Mouse (Mus musculus) olfactory bulb, adult 2 months (tissue): ENCODE data around the gene Dscam. TPM values are rescaled to one million over a fixed set of nuclear protein-coding genes. Genes with fewer than 3 reads are reported as not detected.

Source experiments
- H3K27ac ChIP-seq: fragments of 200-500 bp; 2 replicates; pipeline ENCODE4 v1.5.1; 2012; ENCODE audit warnings: low read depth, low read length; ENCODE audit not compliant: insufficient read depth
- H3K4me1 ChIP-seq: fragments of 200-500 bp; 2 replicates; pipeline ENCODE4 v1.6.1; 2012; ENCODE audit warnings: low read length; ENCODE audit not compliant: control insufficient read depth, insufficient read depth
- H3K4me3 ChIP-seq: fragments of 200-500 bp; 2 replicates; pipeline ENCODE4 v1.5.1; 2012; ENCODE audit warnings: mild to moderate bottlenecking, low read depth, low read length, moderate library complexity; ENCODE audit not compliant: insufficient read depth
- CTCF ChIP-seq: fragments of 200-500 bp; IDR thresholded peaks from 2 replicates; pipeline ENCODE4 v1.5.1; 2012; ENCODE audit warnings: low read depth, mild to moderate bottlenecking, low read length, moderate library complexity; ENCODE audit not compliant: insufficient read depth
- POLR2A ChIP-seq: fragments of 200-500 bp; IDR thresholded peaks from 2 replicates; pipeline ENCODE4 v1.6.1; 2012; ENCODE audit warnings: mild to moderate bottlenecking, low read depth, low read length, moderate library complexity; ENCODE audit not compliant: insufficient read depth
- WGBS: fragments of 180-500 bp; shearing (Covaris S2); methylation state at CpG from one replicate; pipeline ENCODE4 v1.1.7; 2018; 5-methylcytosine and 5-hydroxymethylcytosine counted together
- polyA plus RNA-seq: library from polyadenylated mRNA; stranded (reverse); fragments of >200 nt; gene quantifications from 2 replicates; pipeline ENCODE4 v1.2.4, GENCODE M21; 2012; ENCODE audit warnings: low replicate concordance; ENCODE audit not compliant: missing spikeins, insufficient read depth, insufficient read length

Gene Dscam
- polyA plus RNA-seq, 1 experiment = 97.5 TPM

- Histone ChIP-seq H3K27ac (no peak overlapping the region), H3K4me3 (no peak overlapping the region), H3K4me1 (no peaks in the 10 kb centered on the region)
- TF ChIP-seq CTCF (no peak), POLR2A (no peak)
- 78% methylated on average over 3 of the region's 3 CpGs for WGBS
Observed at GRCm38 (mm10) chr16:97017171-97017738, 153.3 kb downstream of the Dscam start.

GRCm38 (mm10) chr16:97016244-97016850, 154.2 kb downstream of the Dscam start:
- Histone ChIP-seq H3K4me3 (no peak overlapping the region), H3K4me1 (no peaks in the 10 kb centered on the region), H3K27ac (no peak overlapping the region)
- 93% methylated on average over 2 of the region's 2 CpGs for WGBS
- TF ChIP-seq POLR2A (no peak), CTCF (no peak)

GRCm38 (mm10) chr16:97014343-97014742, 156.2 kb downstream of the Dscam start:
- H3K27ac ChIP-seq = no peak overlapping the region
- no peak overlapping the region for H3K4me3 ChIP-seq
- H3K4me1 ChIP-seq = peaks cover 4% of the 10 kb centered on the region
- 88% methylated on average over 3 of the region's 3 CpGs for WGBS
- no peak for TF ChIP-seq CTCF
- no peak for TF ChIP-seq POLR2A

GRCm38 (mm10) chr16:97009116-97010055, 161.2 kb downstream of the Dscam start:
- Histone ChIP-seq H3K4me3 (no peak overlapping the region), H3K4me1 (peaks cover 10% of the 10 kb centered on the region), H3K27ac (no peak overlapping the region)
- no peak for TF ChIP-seq POLR2A
- TF ChIP-seq CTCF = no peak
- WGBS = 35% methylated on average over 4 of the region's 4 CpGs

GRCm38 (mm10) chr16:97007892-97008527, 162.5 kb downstream of the Dscam start:
- 42% methylated on average over 11 of the region's 11 CpGs for WGBS
- peaks cover 16% of the 10 kb centered on the region for H3K4me1 ChIP-seq
- no peak overlapping the region for H3K27ac ChIP-seq
- TF ChIP-seq CTCF = no peak
- H3K4me3 ChIP-seq = no peak overlapping the region

GRCm38 (mm10) chr16:97006854-97007182, 163.7 kb downstream of the Dscam start:
- Histone ChIP-seq H3K27ac (no peak overlapping the region), H3K4me3 (no peak overlapping the region), H3K4me1 (peaks cover 16% of the 10 kb centered on the region)
- no peak for TF ChIP-seq CTCF
- no peak for TF ChIP-seq POLR2A

GRCm38 (mm10) chr16:97006041-97006853, 164.3 kb downstream of the Dscam start:
- WGBS = 75% methylated on average over 9 of the region's 9 CpGs

GRCm38 (mm10) chr16:97003965-97004364, 166.6 kb downstream of the Dscam start:
- TF ChIP-seq POLR2A = no peak
- TF ChIP-seq CTCF = no peak
- Histone ChIP-seq H3K27ac (no peak overlapping the region), H3K4me1 (peaks cover 11% of the 10 kb centered on the region), H3K4me3 (no peak overlapping the region)
- 83% methylated on average over 1 of the region's 1 CpGs for WGBS

More at GRCm38 (mm10) chr16:97006041-97006853, 164.3 kb downstream of the Dscam start:
- no peak overlapping the region for H3K4me3 ChIP-seq
- TF ChIP-seq POLR2A (no peak), CTCF (no peak)
- no peak overlapping the region for H3K27ac ChIP-seq
- H3K4me1 ChIP-seq = peaks cover 16% of the 10 kb centered on the region
